Mouse (Mus musculus) monocyte, adult 2 months (primary cell): ENCODE results near the gene Pla2g1b.
"Not testable (repeated sequence)": the region's sequence is repeated elsewhere in the genome, so short reads cannot be mapped to it uniquely, and the experiment has no call there.

Experiments
- DNase-seq, 2 experiments: peaks; one replicate each; pipeline ENCODE4 v3.0.0; 2022; ENCODE audit warnings: low spot score in 2 of 2, low read depth in 1 of 2

Pla2g1b gene

GRCm38 (mm10) chr5:115465642-115466420 is at the start of gene Pla2g1b:
Pla2g1b (plus strand) TSS chr5:115466262.
- no peak for DNase-seq

- no peak for DNase-seq
Observed at GRCm38 (mm10) chr5:115428831-115429358, 37.2 kb upstream of the Pla2g1b start.

GRCm38 (mm10) chr5:115429359-115430186 is 36.5 kb upstream of the Pla2g1b start, which contains the start of gene Msi1:
Msi1 (plus strand) TSS chr5:115429599.
- no peak for DNase-seq

GRCm38 (mm10) chr5:115430187-115430960 is 35.7 kb upstream of the Pla2g1b start:
- no peak for DNase-seq

- DNase-seq = no peak
Observed at GRCm38 (mm10) chr5:115431061-115431897, 34.8 kb upstream of the Pla2g1b start.

GRCm38 (mm10) chr5:115431898-115432259 is 34.2 kb upstream of the Pla2g1b start:
- DNase-seq = no peak

- no peak for DNase-seq
Observed at GRCm38 (mm10) chr5:115432395-115432794, 33.7 kb upstream of the Pla2g1b start.

GRCm38 (mm10) chr5:115433191-115433590 is 32.9 kb upstream of the Pla2g1b start:
- no peak for DNase-seq

- DNase-seq = no peak
Observed at GRCm38 (mm10) chr5:115434280-115434852, 31.7 kb upstream of the Pla2g1b start.

GRCm38 (mm10) chr5:115434853-115435754 is 31.0 kb upstream of the Pla2g1b start:
- DNase-seq = no peak

- no peak for DNase-seq
Observed at GRCm38 (mm10) chr5:115435755-115436379, 30.2 kb upstream of the Pla2g1b start.

- DNase-seq = no peak
Observed at GRCm38 (mm10) chr5:115436421-115437124, 29.5 kb upstream of the Pla2g1b start.

- no peak for DNase-seq
Observed at GRCm38 (mm10) chr5:115437242-115437944, 28.7 kb upstream of the Pla2g1b start.

- DNase-seq = no peak
Observed at GRCm38 (mm10) chr5:115437945-115438315, 28.1 kb upstream of the Pla2g1b start.

GRCm38 (mm10) chr5:115438667-115439066 is 27.4 kb upstream of the Pla2g1b start:
- DNase-seq = no peak

GRCm38 (mm10) chr5:115441205-115441849 is 24.7 kb upstream of the Pla2g1b start:
- DNase-seq = peak; percentile 11 to 46

- not testable (repeated sequence) for DNase-seq
Observed at GRCm38 (mm10) chr5:115442663-115443062, 23.4 kb upstream of the Pla2g1b start.
